Mouse (Mus musculus) heart, postnatal 0 days (tissue): ENCODE data around the gene Nfia. TPM values are rescaled to one million over a fixed set of nuclear protein-coding genes. Genes with fewer than 3 reads are reported as not detected.
A peak's percentile ranks its signal among the peaks of the same experiment; 100 is the strongest.

Source experiments
- ATAC-seq: fragments of 200-750 bp; cut with Nextera tagmentation; 2 replicates; pipeline ENCODE4 v1.8.0; 2017; ENCODE audit warnings: low read depth, moderate number of reproducible peaks, moderate library complexity; ENCODE audit not compliant: insufficient read depth
- DNase-seq: peaks from one replicate; pipeline ENCODE4 v3.0.0-alpha.2; 2016; ENCODE audit warnings: low spot score
- H3K27ac ChIP-seq: fragments of 300-500 bp; sonication (generic); 2 replicates; pipeline ENCODE4 v1.5.1; 2014; ENCODE audit warnings: low read depth, mild to moderate bottlenecking
- H3K27me3 ChIP-seq: fragments of 300-500 bp; sonication (generic); 2 replicates; pipeline ENCODE4 v1.6.1; 2014; ENCODE audit warnings: low read length, mixed read lengths; ENCODE audit not compliant: control insufficient read depth, insufficient read depth
- H3K36me3 ChIP-seq: fragments of 300-500 bp; sonication (generic); replicated peaks from 2 replicates; pipeline ENCODE4 v1.6.1; 2014; ENCODE audit warnings: low read length, mixed read lengths; ENCODE audit not compliant: control insufficient read depth, insufficient read depth
- H3K4me1 ChIP-seq: fragments of 300-500 bp; sonication (generic); 2 replicates; pipeline ENCODE4 v1.6.1; 2014; ENCODE audit warnings: antibody characterized with exemption; ENCODE audit not compliant: control insufficient read depth, insufficient read depth
- H3K4me2 ChIP-seq: fragments of 300-500 bp; sonication (generic); 2 replicates; pipeline ENCODE4 v1.6.1; 2014; ENCODE audit warnings: low read depth, mild to moderate bottlenecking, low read length, moderate library complexity
- H3K4me3 ChIP-seq: fragments of 300-500 bp; sonication (generic); 2 replicates; pipeline ENCODE4 v1.5.1; 2014; ENCODE audit warnings: low read depth, low read length
- H3K9ac ChIP-seq: fragments of 300-500 bp; sonication (generic); replicated peaks from 2 replicates; pipeline ENCODE4 v1.6.1; 2014; ENCODE audit warnings: low read depth, low read length, mixed read lengths
- H3K9me3 ChIP-seq: fragments of 300-500 bp; sonication (generic); replicated peaks from 2 replicates; pipeline ENCODE4 v1.6.1; 2016; ENCODE audit warnings: low read length; ENCODE audit not compliant: control insufficient read depth
- CTCF ChIP-seq: IDR thresholded peaks from 2 replicates; pipeline ENCODE4 v1.5.1; 2016; ENCODE audit warnings: antibody characterized with exemption, control low read depth, low read depth
- EP300 ChIP-seq: IDR thresholded peaks from 2 replicates; pipeline ENCODE4 v1.6.1; 2016; ENCODE audit warnings: antibody characterized with exemption, low read depth
- WGBS: fragments of 180-500 bp; shearing (Covaris S2); extraction: QIAGEN DNeasy Blood & Tissue Kit; methylation state at CpG from one replicate; pipeline ENCODE4 v1.1.7; 2014; 5-methylcytosine and 5-hydroxymethylcytosine counted together
- polyA plus RNA-seq: library from polyadenylated mRNA; unstranded; fragments of >200 nt; fragmentation: Nextera tagmentation; extraction: Ambion mirVana; gene quantifications from 2 replicates; pipeline ENCODE4 v1.2.1, GENCODE M21; 2015
- total RNA-seq: library from RNA; depleted of rRNA; stranded (reverse); fragments of >200 nt; gene quantifications from 2 replicates; pipeline ENCODE4 v1.2.3, GENCODE M21; 2014; ENCODE audit warnings: low replicate concordance

The Nfia gene
- total and polyA plus RNA-seq, 2 experiments from 2014 or later = 53.8 to 114 TPM

DNA sequence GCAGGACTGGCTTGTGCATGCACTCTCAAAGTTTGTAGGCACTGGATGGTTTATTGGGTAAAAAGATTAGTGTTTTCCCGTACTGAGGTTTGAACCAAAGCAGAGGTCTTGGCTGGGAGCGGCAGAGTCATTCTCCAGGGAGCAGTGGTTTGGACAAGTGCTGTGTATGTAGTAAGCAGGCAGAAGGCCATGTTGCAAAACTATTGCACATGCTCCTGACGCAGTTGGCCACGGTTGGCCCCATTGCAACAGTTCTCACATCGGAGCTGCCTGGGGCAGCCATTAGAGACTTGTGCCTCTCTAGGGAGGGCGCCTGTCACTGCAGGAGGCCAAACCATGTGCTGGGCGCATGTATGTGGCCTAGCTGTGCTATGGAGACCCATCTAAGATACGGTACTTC lies 331.6 kb downstream of the Nfia start:
- H3K36me3 ChIP-seq = no peaks in the 10 kb centered on the region
- ATAC-seq = no peak
- peak overlapping the region; percentile 35; the same call in 1 of the 2 replicates for H3K27ac ChIP-seq
- H3K4me2 ChIP-seq = no peak overlapping the region
- no peak for DNase-seq
- TF ChIP-seq EP300 (no peak), CTCF (no peak)
- H3K4me1 ChIP-seq = peaks cover 38% of the 10 kb centered on the region
- WGBS = 74% methylated on average over 8 of the region's 8 CpGs
- no peaks in the 10 kb centered on the region for H3K9me3 ChIP-seq
- no peak overlapping the region for H3K9ac ChIP-seq
- H3K27me3 ChIP-seq = no peaks in the 10 kb centered on the region
- no peak overlapping the region for H3K4me3 ChIP-seq

DNA sequence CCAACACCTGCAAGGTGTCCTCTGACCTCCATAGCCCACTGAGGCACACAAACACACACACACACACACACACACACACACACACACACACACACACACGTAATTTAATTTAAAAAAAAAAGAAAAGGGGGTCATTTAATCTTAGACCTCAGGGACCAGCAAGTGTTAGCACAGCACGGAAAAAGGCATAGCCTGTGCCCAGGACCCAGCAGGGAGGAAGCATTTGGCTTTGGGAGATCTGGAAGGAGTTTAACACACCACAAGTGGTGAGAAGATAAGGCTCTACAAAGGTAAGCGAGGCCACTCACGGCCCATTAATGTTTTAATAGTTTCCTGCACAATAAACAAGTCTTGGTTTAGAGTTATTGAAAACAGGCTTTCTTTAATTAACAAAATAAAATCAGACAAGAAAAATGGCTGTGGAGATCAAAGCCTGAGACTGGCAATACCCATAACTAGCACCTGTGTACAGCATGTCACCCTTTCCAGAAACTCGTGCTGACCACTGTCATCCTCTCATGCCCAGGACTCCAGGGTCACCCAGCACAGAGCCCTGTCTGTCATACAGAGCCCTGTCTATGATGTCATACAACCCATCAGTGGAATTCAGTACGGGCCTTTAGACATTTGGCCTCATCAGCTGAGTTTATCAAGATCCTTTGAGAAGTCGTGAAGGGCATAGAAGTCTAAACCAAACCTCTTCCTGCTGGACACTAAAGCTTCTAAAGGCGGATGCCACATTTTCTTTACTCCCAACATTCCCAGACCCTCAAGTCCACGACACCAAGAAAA lies 332.6 kb downstream of the Nfia start:
- no peaks in the 10 kb centered on the region for H3K9me3 ChIP-seq
- WGBS = 53% methylated on average over 9 of the region's 9 CpGs
- peak overlapping the region; percentile 40 for H3K27ac ChIP-seq
- H3K27me3 ChIP-seq = no peaks in the 10 kb centered on the region
- no peak for DNase-seq
- peaks cover 38% of the 10 kb centered on the region for H3K4me1 ChIP-seq
- no peak for ATAC-seq
- no peaks in the 10 kb centered on the region for H3K36me3 ChIP-seq
- H3K4me3 ChIP-seq = no peak overlapping the region
- H3K4me2 ChIP-seq = no peak overlapping the region
- no peak overlapping the region for H3K9ac ChIP-seq
- TF ChIP-seq EP300 (no peak), CTCF (no peak)

DNA sequence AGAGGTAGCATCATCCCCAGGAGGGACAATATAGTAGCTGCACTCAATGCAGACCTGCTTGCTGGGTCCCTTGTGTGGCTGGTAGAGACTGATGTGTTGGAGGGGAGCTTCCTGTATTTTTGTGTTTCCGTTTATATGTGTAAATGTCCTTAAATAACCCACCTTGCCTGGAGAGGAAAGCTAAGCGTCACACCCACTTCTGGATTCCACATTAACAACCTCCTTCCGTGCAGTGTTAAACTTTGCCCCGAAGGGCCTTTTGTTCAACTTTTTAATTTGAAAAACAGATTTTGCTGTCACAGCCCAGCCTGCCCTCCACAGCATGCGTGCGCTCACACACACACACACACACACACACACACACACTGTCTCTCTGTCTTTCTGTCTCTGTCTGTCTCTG lies 333.4 kb downstream of the Nfia start:
- TF ChIP-seq CTCF = no peak
- TF ChIP-seq EP300 = no peak; the same call in none of the 2 replicates
- Histone ChIP-seq H3K27ac (peak overlapping the region; percentile 40), H3K9me3 (no peaks in the 10 kb centered on the region), H3K4me1 (peaks cover 37% of the 10 kb centered on the region), H3K4me2 (peak overlapping the region; percentile 37; the same call in 1 of the 2 replicates), H3K9ac (no peak overlapping the region), H3K36me3 (no peaks in the 10 kb centered on the region), H3K27me3 (no peaks in the 10 kb centered on the region), H3K4me3 (no peak overlapping the region)
- DNase-seq = peak; percentile 60
- ATAC-seq = peak; percentile 40
- WGBS = 64% methylated on average over 6 of the region's 6 CpGs

GRCm38 (mm10) chr4:98106445-98107092 lies 334.0 kb downstream of the Nfia start:
- ATAC-seq = no peak
- Histone ChIP-seq H3K4me2 (peak overlapping the region; percentile 37), H3K27ac (peak overlapping the region; percentile 40), H3K36me3 (peaks cover 6% of the 10 kb centered on the region; the same call in 1 of the 2 replicates), H3K4me3 (no peak overlapping the region), H3K9me3 (no peaks in the 10 kb centered on the region), H3K9ac (no peak overlapping the region), H3K27me3 (no peaks in the 10 kb centered on the region), H3K4me1 (peaks cover 31% of the 10 kb centered on the region)
- no peak for DNase-seq
- WGBS = 51% methylated on average over 14 of the region's 14 CpGs
- TF ChIP-seq EP300 (no peak), CTCF (no peak)

DNA sequence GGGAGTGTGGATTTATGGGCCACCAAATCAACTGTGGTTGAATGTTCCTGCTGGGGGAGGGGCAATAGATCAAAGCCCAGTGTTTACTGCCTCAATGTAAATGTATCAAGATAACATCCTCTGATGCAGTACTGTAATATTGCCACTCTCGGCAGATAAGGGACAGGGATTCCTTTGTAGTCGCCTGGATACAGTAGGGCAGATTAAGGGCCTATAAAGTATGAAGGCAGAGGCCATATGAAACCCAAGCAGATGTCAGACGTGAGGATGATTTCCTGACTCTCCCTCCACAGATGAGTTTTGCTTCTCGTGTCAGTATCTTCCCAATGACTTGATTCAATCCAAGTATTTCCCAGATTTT lies 334.5 kb downstream of the Nfia start:
- 43% methylated on average over 4 of the region's 4 CpGs for WGBS
- Histone ChIP-seq H3K4me1 (peaks cover 27% of the 10 kb centered on the region), H3K27ac (peak overlapping the region; percentile 22; the same call in 1 of the 2 replicates), H3K4me2 (no peak overlapping the region), H3K9me3 (no peaks in the 10 kb centered on the region), H3K9ac (no peak overlapping the region), H3K36me3 (peaks cover 8% of the 10 kb centered on the region; the same call in 1 of the 2 replicates), H3K27me3 (no peaks in the 10 kb centered on the region), H3K4me3 (no peak overlapping the region)
- DNase-seq (no peak), ATAC-seq (no peak)
- TF ChIP-seq EP300 (no peak), CTCF (no peak)
